Mouse (Mus musculus) MEL (cell line): ENCODE data around the gene Suclg2. TPM values are rescaled to one million over a fixed set of nuclear protein-coding genes. Genes with fewer than 3 reads are reported as not detected.

ENCODE experiments used
- DNase-seq: peaks from one replicate; pipeline ENCODE4 v3.0.0; 2011; ENCODE audit warnings: low read depth, low spot score
- H3K27ac ChIP-seq: 2 replicates; pipeline ENCODE4 v1.5.1; 2012; ENCODE audit warnings: low read depth, mild to moderate bottlenecking, control low read depth, low read length, moderate library complexity; ENCODE audit not compliant: control insufficient read depth
- H3K27me3 ChIP-seq, 2 experiments: fragments of 150-350 bp in 1 of 2; sonication (generic) in 1 of 2; 2 replicates each; pipeline ENCODE4 v1.6.1; 2012; ENCODE audit warnings: low read length in 2 of 2, mild to moderate bottlenecking in 2 of 2, improper control_type of control experiment in 1 of 2, moderate library complexity in 1 of 2; ENCODE audit not compliant: insufficient read depth in 2 of 2, control insufficient read depth in 1 of 2
- H3K36me3 ChIP-seq, 2 experiments: 2 replicates each; pipeline ENCODE4 v1.6.1; 2012 to 2014; ENCODE audit warnings: low read length in 2 of 2, improper control_type of control experiment in 1 of 2, inconsistent platforms in 1 of 2, mild to moderate bottlenecking in 1 of 2; ENCODE audit not compliant: insufficient read depth in 2 of 2, control insufficient read depth in 1 of 2
- H3K4me1 ChIP-seq, 2 experiments: fragments of 150-350 bp in 1 of 2; sonication (generic) in 1 of 2; 2 replicates each; pipeline ENCODE4 v1.6.1; 2012; ENCODE audit warnings: low read length in 2 of 2, improper control_type of control experiment in 1 of 2, mild to moderate bottlenecking in 1 of 2; ENCODE audit not compliant: insufficient read depth in 2 of 2, control insufficient read depth in 1 of 2
- H3K4me3 ChIP-seq, 2 experiments: fragments of 150-350 bp in 1 of 2; sonication (generic) in 1 of 2; 2 replicates each; pipeline ENCODE4 v1.5.1; 2012; ENCODE audit warnings: low read depth in 2 of 2, low read length in 2 of 2, mild to moderate bottlenecking in 2 of 2, moderate library complexity in 2 of 2, control low read depth in 1 of 2, improper control_type of control experiment in 1 of 2; ENCODE audit not compliant: control insufficient read depth in 1 of 2, insufficient read depth in 1 of 2
- H3K79me2 ChIP-seq: 2 replicates; pipeline ENCODE4 v1.6.1; 2012; ENCODE audit warnings: mild to moderate bottlenecking, low read length, moderate library complexity; ENCODE audit not compliant: control insufficient read depth, poor library complexity, insufficient read depth
- H3K9ac ChIP-seq: 2 replicates; pipeline ENCODE4 v1.6.1; 2012; ENCODE audit warnings: low read depth, mild to moderate bottlenecking, control low read depth, low read length, moderate library complexity; ENCODE audit not compliant: control insufficient read depth, poor library complexity, severe bottlenecking
- H3K9me3 ChIP-seq: fragments of 150-350 bp; sonication (generic); replicated peaks from 2 replicates; pipeline ENCODE4 v1.6.1; 2012; ENCODE audit warnings: mild to moderate bottlenecking, low read length, improper control_type of control experiment, moderate library complexity; ENCODE audit not compliant: insufficient read depth
- CHD1 ChIP-seq: IDR thresholded peaks from 2 replicates; pipeline ENCODE4 v1.6.1; 2012; ENCODE audit warnings: low read depth, mild to moderate bottlenecking, inconsistent platforms, low read length, improper control_type of control experiment
- E2F4 ChIP-seq: IDR thresholded peaks from 2 replicates; pipeline ENCODE4 v1.6.1; 2011; ENCODE audit warnings: low read depth, low read length, improper control_type of control experiment, borderline replicate concordance
- EP300 ChIP-seq, 2 experiments: IDR thresholded peaks; 2 replicates each; pipeline ENCODE4 v1.6.1; 2011; ENCODE audit warnings: improper control_type of control experiment in 2 of 2, low read length in 2 of 2, low read depth in 1 of 2, mild to moderate bottlenecking in 1 of 2
- GATA1 ChIP-seq: IDR thresholded peaks from 2 replicates; pipeline ENCODE4 v1.6.1; 2011; ENCODE audit warnings: low read depth, low read length, improper control_type of control experiment
- JUND ChIP-seq: IDR thresholded peaks from 2 replicates; pipeline ENCODE4 v1.6.1; 2011; ENCODE audit warnings: low read depth, mild to moderate bottlenecking, improper control_type of control experiment, low read length
- MAFK ChIP-seq: IDR thresholded peaks from 2 replicates; pipeline ENCODE4 v1.6.1; 2011; ENCODE audit warnings: low read depth, mild to moderate bottlenecking, low read length, improper control_type of control experiment, borderline replicate concordance
- MEF2A ChIP-seq: IDR thresholded peaks from 2 replicates; pipeline ENCODE4 v1.6.1; 2014; ENCODE audit warnings: low read depth, mild to moderate bottlenecking, inconsistent platforms, low read length, improper control_type of control experiment; ENCODE audit not compliant: poor library complexity, insufficient replicate concordance, severe bottlenecking; ENCODE audit errors: extremely low read depth
- MXI1 ChIP-seq: IDR thresholded peaks from 2 replicates; pipeline ENCODE4 v1.6.1; 2011; ENCODE audit warnings: mild to moderate bottlenecking, low read depth, low read length, improper control_type of control experiment
- NELFE ChIP-seq: IDR thresholded peaks from 2 replicates; pipeline ENCODE4 v1.6.1; 2011; ENCODE audit warnings: low read depth, low read length, improper control_type of control experiment
- NRF1 ChIP-seq: IDR thresholded peaks from 2 replicates; pipeline ENCODE4 v1.6.1; 2014; ENCODE audit warnings: low read depth, mild to moderate bottlenecking, inconsistent platforms, low read length, improper control_type of control experiment, moderate library complexity; ENCODE audit not compliant: poor library complexity, insufficient read depth, severe bottlenecking
- POLR2AphosphoS2 ChIP-seq: IDR thresholded peaks from 2 replicates; pipeline ENCODE4 v1.6.1; 2011; ENCODE audit warnings: low read length, improper control_type of control experiment
- RAD21 ChIP-seq: IDR thresholded peaks from 2 replicates; pipeline ENCODE4 v1.6.1; 2011; ENCODE audit warnings: mild to moderate bottlenecking, low read depth, low read length, improper control_type of control experiment
- SIN3A ChIP-seq: IDR thresholded peaks from 2 replicates; pipeline ENCODE4 v1.6.1; 2012; ENCODE audit warnings: low read length, improper control_type of control experiment, inconsistent platforms
- SMC3 ChIP-seq: IDR thresholded peaks from 2 replicates; pipeline ENCODE4 v1.6.1; 2011; ENCODE audit warnings: low read depth, low read length, improper control_type of control experiment
- TAL1 ChIP-seq: IDR thresholded peaks from 2 replicates; pipeline ENCODE4 v1.6.1; 2012; ENCODE audit warnings: mild to moderate bottlenecking, inconsistent platforms, low read length, moderate library complexity, mixed read lengths
- TCF12 ChIP-seq: IDR thresholded peaks from 2 replicates; pipeline ENCODE4 v1.6.1; 2014; ENCODE audit warnings: low read depth, mild to moderate bottlenecking, inconsistent platforms, low read length, improper control_type of control experiment, moderate library complexity
- UBTF ChIP-seq: IDR thresholded peaks from 2 replicates; pipeline ENCODE4 v1.6.1; 2012; ENCODE audit warnings: low read depth, mild to moderate bottlenecking, inconsistent platforms, low read length, improper control_type of control experiment, moderate library complexity, borderline replicate concordance; ENCODE audit not compliant: insufficient read depth
- USF2 ChIP-seq, 2 experiments: IDR thresholded peaks; 2 replicates each; pipeline ENCODE4 v1.6.1; 2011 to 2012; ENCODE audit warnings: improper control_type of control experiment in 2 of 2, low read length in 2 of 2, borderline replicate concordance in 1 of 2, inconsistent platforms in 1 of 2, low read depth in 1 of 2, mild to moderate bottlenecking in 1 of 2; ENCODE audit not compliant: insufficient read depth in 1 of 2
- ZC3H11A ChIP-seq: IDR thresholded peaks from 2 replicates; pipeline ENCODE4 v1.6.1; 2012; ENCODE audit warnings: low read depth, mild to moderate bottlenecking, inconsistent platforms, low read length, improper control_type of control experiment
- polyA plus RNA-seq, 2 experiments: library from polyadenylated mRNA; stranded (reverse) in 1 of 2; unstranded in 1 of 2; fragments of >175 nt in 1 of 2; fragments of >200 nt in 1 of 2; gene quantifications; 2 replicates each; pipeline versions ENCODE4 v1.2.1 to v1.2.4; 2012; ENCODE audit warnings: low replicate concordance in 2 of 2, low read depth in 1 of 2; ENCODE audit not compliant: insufficient read length in 2 of 2, insufficient read depth in 1 of 2, missing spikeins in 1 of 2
- total RNA-seq: library from RNA; depleted of rRNA; stranded (reverse); fragments of 300-350 nt; gene quantifications from 2 replicates; pipeline ENCODE4 v1.2.3, GENCODE M21; 2012

The Suclg2 gene
- total and polyA plus RNA-seq, 3 experiments, result 40.0 to 46.5 TPM; not detected in 1

GRCm38 (mm10) chr6:95573035-95573759 lies 145.4 kb downstream of the Suclg2 start:
- H3K4me1 ChIP-seq, result no peaks in the 10 kb centered on the region
- no peaks in the 10 kb centered on the region; a peak in 2 of 4 replicates for H3K36me3 ChIP-seq
- no peaks in the 10 kb centered on the region for H3K79me2 ChIP-seq
- H3K9ac ChIP-seq, result no peak overlapping the region
- TF ChIP-seq E2F4 (no peak), EP300 (IDR thresholded peaks at IDR 0.05; ENCODE audit: low read depth in 1 of 2, low read length in 2 of 2) (no peak), USF2 (IDR thresholded peaks at IDR 0.05; ENCODE audit: borderline replicate concordance in 1 of 2, insufficient read depth in 1 of 2, low read depth in 1 of 2, low read length in 2 of 2) (no peak), SIN3A (no peak), POLR2AphosphoS2 (no peak), MXI1 (no peak), JUND (no peak), TCF12 (no peak), NRF1 (no peak), GATA1 (no peak), UBTF (no peak), MEF2A (no peak), MAFK (no peak), RAD21 (no peak), TAL1 (no peak), SMC3 (no peak), ZC3H11A (no peak), CHD1 (no peak)
- TF ChIP-seq, all 39 proteins: peak for 0
- H3K9me3 ChIP-seq, result no peaks in the 10 kb centered on the region
- no peaks in the 10 kb centered on the region for H3K27me3 ChIP-seq
- DNase-seq, result no peak
- H3K27ac ChIP-seq, result no peak overlapping the region
- no peak overlapping the region for H3K4me3 ChIP-seq

- H3K27me3 ChIP-seq, result no peaks in the 10 kb centered on the region
- H3K4me3 ChIP-seq, result no peak overlapping the region
- H3K9me3 ChIP-seq, result no peaks in the 10 kb centered on the region
- no peak overlapping the region for H3K27ac ChIP-seq
- H3K9ac ChIP-seq, result no peak overlapping the region
- TF ChIP-seq TAL1 (no peak), NELFE (no peak), CHD1 (no peak)
- no peaks in the 10 kb centered on the region for H3K4me1 ChIP-seq
- no peaks in the 10 kb centered on the region; a peak in 2 of 4 replicates for H3K36me3 ChIP-seq
- DNase-seq, result no peak
- no peaks in the 10 kb centered on the region for H3K79me2 ChIP-seq
Measured at GRCm38 (mm10) chr6:95571620-95572019, 147.0 kb downstream of the Suclg2 start.
